Mouse (Mus musculus): Measurements from ENCODE around the gene Ankrd33b. TPM values are rescaled to one million over a fixed set of nuclear protein-coding genes. Genes with fewer than 3 reads are reported as not detected.

The Ankrd33b gene
- total and polyA plus RNA-seq, 3 experiments, result 50.0 to 69.6 (median 60.3) TPM

DNA sequence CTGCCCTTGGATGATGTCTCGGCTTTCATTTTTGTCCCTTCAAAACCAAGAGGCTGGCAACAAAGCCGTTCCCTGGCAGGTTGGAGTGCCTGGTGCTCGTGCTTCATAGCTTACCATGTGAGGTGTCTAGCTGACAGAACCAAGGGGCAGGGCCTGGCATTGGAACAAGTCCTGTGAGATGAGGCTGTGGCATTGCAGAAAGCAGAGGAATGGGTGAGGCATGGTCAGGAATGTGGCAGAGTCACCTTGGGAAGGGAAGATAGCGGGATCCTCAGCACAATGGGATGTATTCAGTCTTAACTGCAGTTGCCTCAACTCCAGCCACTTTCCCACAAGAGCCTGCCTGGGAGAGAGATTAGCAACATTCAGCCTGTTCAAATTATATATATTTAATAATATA lies 24.6 kb upstream of the Ankrd33b start:
- in situ Hi-C loops (cut with MboI; ENCODE audit: low pct_ligation_motif_present, low pct_unique_long_range_greater_than_20kb, low sequenced_read_pairs), result no loop called here
- Histone ChIP-seq H3K9me3 (replicated peaks; ENCODE audit: low read length) (peaks cover 14% of the 10 kb centered on the region), H3K9ac (ENCODE audit: insufficient read depth, low read depth) (no peak overlapping the region), H3K27ac (ENCODE audit: insufficient read depth, low read depth) (no peak overlapping the region), H3K4me3 (replicated peaks in 1 of 3; ENCODE audit: low read depth in 2 of 3, low read length in 2 of 3, poor library complexity in 1 of 3) (no peak overlapping the region), H3K36me3 (replicated peaks in 1 of 2; ENCODE audit: control insufficient read depth in 1 of 2, insufficient read depth in 1 of 2, low read length in 1 of 2) (no peaks in the 10 kb centered on the region), H3K79me2 (replicated peaks; ENCODE audit: control insufficient read depth, extremely low read depth, insufficient read depth, poor library complexity, severe bottlenecking) (no peaks in the 10 kb centered on the region), H3K27me3 (replicated peaks) (no peaks in the 10 kb centered on the region), H3K4me1 (ENCODE audit: control insufficient read depth in 1 of 2, insufficient read depth in 2 of 2) (peaks cover 0 to 3% of the 10 kb centered on the region in 2 experiments; a peak in 1 of 4 replicates), H3K4me2 (ENCODE audit: insufficient read depth, low read depth, poor library complexity, severe bottlenecking) (no peak overlapping the region)
- dilution Hi-C loops (cut with MboI; ENCODE audit: extremely low pct_ligation_motif_present, extremely low pct_unique_long_range_greater_than_20kb, low sequenced_read_pairs), result no loop called here
- DNase-seq (ENCODE audit: extremely low read depth), result no peak
- no peak for TF ChIP-seq MYC (IDR thresholded peaks at IDR 0.05; ENCODE audit: low read depth, low read length)
- TF ChIP-seq E2F4 (IDR thresholded peaks at IDR 0.05; ENCODE audit: insufficient replicate concordance, low read depth, low read length), result no peak
- TF ChIP-seq CTCF (conservative IDR thresholded peaks at IDR 0.05 in 1 of 2, IDR thresholded peaks at IDR 0.05 in 1 of 2; ENCODE audit: low read depth in 2 of 2, low read length in 2 of 2), result no peak
- no peak for TF ChIP-seq SIN3A (IDR thresholded peaks at IDR 0.05; ENCODE audit: low read length)
- no peak for TF ChIP-seq MAZ (IDR thresholded peaks at IDR 0.05; ENCODE audit: low read depth, low read length)
- TF ChIP-seq SMC3 (IDR thresholded peaks at IDR 0.05; ENCODE audit: low read depth, low read length), result no peak
- no peak for TF ChIP-seq TBP (conservative IDR thresholded peaks at IDR 0.05; ENCODE audit: low read depth, low read length)
- TF ChIP-seq RAD21 (IDR thresholded peaks at IDR 0.05; ENCODE audit: low read depth, low read length), result no peak
- no peak for TF ChIP-seq IRF4 (IDR thresholded peaks at IDR 0.05; ENCODE audit: low read depth, low read length)
- no peak for TF ChIP-seq MAFK (IDR thresholded peaks at IDR 0.05; ENCODE audit: insufficient replicate concordance, low read length)
- TF ChIP-seq PAX5 (IDR thresholded peaks at IDR 0.05; ENCODE audit: low read length), result no peak
- no peak for TF ChIP-seq CHD2 (IDR thresholded peaks at IDR 0.05; ENCODE audit: low read length)
- no peak for TF ChIP-seq ETS1 (conservative IDR thresholded peaks at IDR 0.05; ENCODE audit: low read depth, low read length)
- TF ChIP-seq JUN (IDR thresholded peaks at IDR 0.05; ENCODE audit: insufficient read depth, low read depth, low read length), result no peak
- no peak for TF ChIP-seq ELF1 (IDR thresholded peaks at IDR 0.05; ENCODE audit: low read depth, low read length)
- no peak for TF ChIP-seq JUND (conservative IDR thresholded peaks at IDR 0.05; ENCODE audit: low read depth, low read length)
- TF ChIP-seq USF1 (IDR thresholded peaks at IDR 0.05; ENCODE audit: low read depth, low read length), result no peak
- TF ChIP-seq ZMIZ1 (IDR thresholded peaks at IDR 0.05; ENCODE audit: low read depth, low read length), result no peak
- no peak for TF ChIP-seq POLR2AphosphoS2 (IDR thresholded peaks at IDR 0.05; ENCODE audit: low read depth, low read length)

DNA sequence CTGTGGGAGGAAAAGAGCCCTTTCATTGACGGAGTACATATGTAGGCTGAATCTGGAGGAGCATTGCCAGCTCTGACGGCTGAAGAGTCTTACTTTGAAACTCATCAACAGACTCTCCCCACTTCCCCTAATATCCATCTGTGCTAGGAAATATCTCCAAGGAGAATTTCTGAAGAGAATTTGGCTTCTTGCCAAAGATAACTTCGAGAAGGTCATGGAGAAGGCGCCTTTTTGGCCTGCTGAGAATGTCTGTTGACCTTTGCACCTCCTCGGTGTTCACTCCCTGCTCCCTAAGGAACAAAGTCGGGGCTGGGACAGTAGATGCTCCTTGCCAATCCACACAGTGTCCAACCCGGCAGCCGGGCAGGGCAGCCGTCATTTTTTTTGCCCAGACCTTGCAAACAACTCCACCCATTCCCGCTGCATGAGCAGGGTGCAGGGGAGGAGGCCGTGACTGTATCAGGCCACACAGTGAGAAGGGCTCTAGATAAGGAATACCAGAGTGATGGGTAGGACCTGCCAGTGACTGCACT lies 14.5 kb upstream of the Ankrd33b start:
- peaks cover 2% of the 10 kb centered on the region for H3K9me3 ChIP-seq (replicated peaks; ENCODE audit: low read length)
- no peak overlapping the region for H3K9ac ChIP-seq (ENCODE audit: insufficient read depth, low read depth)
- H3K4me2 ChIP-seq (ENCODE audit: insufficient read depth, low read depth, poor library complexity, severe bottlenecking), result no peak overlapping the region
- peaks cover 4% of the 10 kb centered on the region for H3K27me3 ChIP-seq (replicated peaks)
- H3K36me3 ChIP-seq (replicated peaks in 1 of 2; ENCODE audit: control insufficient read depth in 1 of 2, insufficient read depth in 1 of 2, low read length in 1 of 2), result no peaks in the 10 kb centered on the region
- no peak overlapping the region for H3K4me3 ChIP-seq (replicated peaks in 1 of 3; ENCODE audit: low read depth in 2 of 3, low read length in 2 of 3, poor library complexity in 1 of 3)
- dilution Hi-C loops (cut with MboI; ENCODE audit: extremely low pct_ligation_motif_present, extremely low pct_unique_long_range_greater_than_20kb, low sequenced_read_pairs), result no loop called here
- H3K27ac ChIP-seq (ENCODE audit: insufficient read depth, low read depth), result no peak overlapping the region
- TF ChIP-seq KAT2A (IDR thresholded peaks at IDR 0.05; ENCODE audit: insufficient replicate concordance, low read length) (no peak), EP300 (IDR thresholded peaks at IDR 0.05; ENCODE audit: low read length) (no peak), RCOR1 (conservative IDR thresholded peaks at IDR 0.05; ENCODE audit: low read depth, low read length) (no peak), RAD21 (IDR thresholded peaks at IDR 0.05; ENCODE audit: low read depth, low read length) (no peak), ZNF384 (IDR thresholded peaks at IDR 0.05; ENCODE audit: low read depth, low read length) (no peak), UBTF (IDR thresholded peaks at IDR 0.05; ENCODE audit: low read depth, low read length) (no peak), MAFK (IDR thresholded peaks at IDR 0.05; ENCODE audit: insufficient replicate concordance, low read length) (no peak), MXI1 (IDR thresholded peaks at IDR 0.05; ENCODE audit: low read depth, low read length) (no peak), MYC (IDR thresholded peaks at IDR 0.05; ENCODE audit: low read depth, low read length) (no peak), SIN3A (IDR thresholded peaks at IDR 0.05; ENCODE audit: low read length) (no peak), ETS1 (conservative IDR thresholded peaks at IDR 0.05; ENCODE audit: low read depth, low read length) (no peak), ELF1 (IDR thresholded peaks at IDR 0.05; ENCODE audit: low read depth, low read length) (no peak)
- no peak for DNase-seq (ENCODE audit: extremely low read depth)
- H3K79me2 ChIP-seq (replicated peaks; ENCODE audit: control insufficient read depth, extremely low read depth, insufficient read depth, poor library complexity, severe bottlenecking), result no peaks in the 10 kb centered on the region
- H3K4me1 ChIP-seq (ENCODE audit: control insufficient read depth in 1 of 2, insufficient read depth in 2 of 2), result no peaks in the 10 kb centered on the region
- in situ Hi-C loops (cut with MboI; ENCODE audit: low pct_ligation_motif_present, low pct_unique_long_range_greater_than_20kb, low sequenced_read_pairs), result no loop called here
